Mouse (Mus musculus) forebrain, embryonic 13.5 days (tissue): Measurements from ENCODE around the gene Rcc1l. TPM values are rescaled to one million over a fixed set of nuclear protein-coding genes. Genes with fewer than 3 reads are reported as not detected.

Experiments
- ATAC-seq: fragments of 200-750 bp; cut with Nextera tagmentation; 2 replicates; pipeline ENCODE4 v1.8.0; 2017
- H3K27ac ChIP-seq: fragments of 300-500 bp; sonication (generic); 2 replicates; pipeline ENCODE4 v1.5.1; 2015; ENCODE audit warnings: inconsistent platforms, mild to moderate bottlenecking, moderate library complexity
- H3K27me3 ChIP-seq: fragments of 300-500 bp; sonication (generic); 2 replicates; pipeline ENCODE4 v1.6.1; 2015; ENCODE audit warnings: mild to moderate bottlenecking, inconsistent platforms
- H3K36me3 ChIP-seq: fragments of 300-500 bp; sonication (generic); 2 replicates; pipeline ENCODE4 v1.6.1; 2015; ENCODE audit warnings: mild to moderate bottlenecking, inconsistent platforms; ENCODE audit not compliant: poor library complexity, severe bottlenecking
- H3K4me1 ChIP-seq: fragments of 300-500 bp; sonication (generic); 2 replicates; pipeline ENCODE4 v1.6.1; 2015; ENCODE audit warnings: inconsistent platforms
- H3K4me2 ChIP-seq: fragments of 300-500 bp; sonication (generic); 2 replicates; pipeline ENCODE4 v1.6.1; 2015; ENCODE audit warnings: inconsistent platforms, mild to moderate bottlenecking, moderate library complexity
- H3K4me3 ChIP-seq: fragments of 300-500 bp; sonication (generic); 2 replicates; pipeline ENCODE4 v1.5.1; 2015; ENCODE audit warnings: mild to moderate bottlenecking, inconsistent platforms
- H3K9ac ChIP-seq: fragments of 300-500 bp; sonication (generic); 2 replicates; pipeline ENCODE4 v1.6.1; 2015; ENCODE audit warnings: mild to moderate bottlenecking, inconsistent platforms
- H3K9me3 ChIP-seq: fragments of 300-500 bp; sonication (generic); replicated peaks from 2 replicates; pipeline ENCODE4 v1.6.1; 2016; ENCODE audit warnings: inconsistent platforms
- WGBS: fragments of 180-500 bp; shearing (Covaris S2); methylation state at CpG from one replicate; pipeline ENCODE4 v1.1.7; 2015; 5-methylcytosine and 5-hydroxymethylcytosine counted together
- polyA plus RNA-seq: library from polyadenylated mRNA; unstranded; fragments of >200 nt; fragmentation: Nextera tagmentation; extraction: Ambion mirVana; gene quantifications from 2 replicates; pipeline ENCODE4 v1.2.1, GENCODE M21; 2015

Rcc1l gene
- polyA plus RNA-seq, 1 experiment from 2014 or later = 23.3 TPM

GRCm38 (mm10) chr5:134101883-134102282 is 74.7 kb downstream of the Rcc1l start:
- H3K27ac ChIP-seq = no peak overlapping the region
- no peaks in the 10 kb centered on the region for H3K9me3 ChIP-seq
- WGBS = 45% methylated on average over 5 of the region's 5 CpGs
- peaks cover 23% of the 10 kb centered on the region for H3K36me3 ChIP-seq
- H3K27me3 ChIP-seq = no peaks in the 10 kb centered on the region
- H3K4me2 ChIP-seq = peak overlapping the region; percentile 83
- ATAC-seq = no peak
- peak overlapping the region; percentile 76 for H3K4me3 ChIP-seq
- H3K4me1 ChIP-seq = peaks cover 38% of the 10 kb centered on the region
- H3K9ac ChIP-seq = no peak overlapping the region; the same call in 1 of the 2 replicates

- Histone ChIP-seq H3K9ac (peak overlapping the region; percentile 90), H3K4me3 (peak overlapping the region; percentile 76), H3K9me3 (no peaks in the 10 kb centered on the region), H3K27me3 (no peaks in the 10 kb centered on the region), H3K36me3 (peaks cover 19% of the 10 kb centered on the region), H3K4me2 (peak overlapping the region; percentile 83), H3K27ac (peak overlapping the region; percentile 40; the same call in 1 of the 2 replicates), H3K4me1 (peaks cover 38% of the 10 kb centered on the region)
- 62% methylated on average over 5 of the region's 5 CpGs for WGBS
- no peak for ATAC-seq
Observed at GRCm38 (mm10) chr5:134101322-134101721, 75.3 kb downstream of the Rcc1l start.

- WGBS = 3% methylated on average over 17 of the region's 17 CpGs
Observed at GRCm38 (mm10) chr5:134100232-134100771, 76.3 kb downstream of the Rcc1l start.

GRCm38 (mm10) chr5:134099496-134100211 is 76.9 kb downstream of the Rcc1l start, which contains the start of gene Castor2:
Gene Castor2, plus strand, starts transcription at chr5:134099711.
- Histone ChIP-seq H3K4me2 (peak within 1 kb of the TSS; percentile 83), H3K9ac (peak within 1 kb of the TSS; percentile 90), H3K4me1 (peaks cover 38% of the 10 kb centered on the region), H3K27ac (peak within 1 kb of the TSS; percentile 95), H3K9me3 (no peaks in the 10 kb centered on the region), H3K4me3 (peak within 1 kb of the TSS; percentile 76), H3K36me3 (peaks cover 5% of the 10 kb centered on the region; the same call in 1 of the 2 replicates), H3K27me3 (no peaks in the 10 kb centered on the region)
- under 1% methylated on average over 52 of the region's 58 CpGs for WGBS
- ATAC-seq = peak; percentile 91

More at GRCm38 (mm10) chr5:134100232-134100771, 76.3 kb downstream of the Rcc1l start:
- Histone ChIP-seq H3K9me3 (no peaks in the 10 kb centered on the region), H3K36me3 (peaks cover 8% of the 10 kb centered on the region), H3K27me3 (no peaks in the 10 kb centered on the region), H3K4me1 (peaks cover 38% of the 10 kb centered on the region), H3K4me3 (peak overlapping the region; percentile 76), H3K4me2 (peak overlapping the region; percentile 83), H3K9ac (peak overlapping the region; percentile 90), H3K27ac (no peak overlapping the region; the same call in 1 of the 2 replicates)
- peak; percentile 25 for ATAC-seq

- peak; percentile 60 for ATAC-seq
- WGBS = 1% methylated on average over 17 of the region's 17 CpGs
- Histone ChIP-seq H3K4me3 (peak overlapping the region; percentile 76), H3K4me1 (peaks cover 38% of the 10 kb centered on the region), H3K9ac (peak overlapping the region; percentile 90), H3K27me3 (no peaks in the 10 kb centered on the region), H3K9me3 (no peaks in the 10 kb centered on the region), H3K36me3 (peaks cover 5% of the 10 kb centered on the region; the same call in 1 of the 2 replicates), H3K27ac (0 out of 2 replicates have a peak overlapping the region, but pooled peaks have one; percentile 95), H3K4me2 (peak overlapping the region; percentile 83)
Observed at GRCm38 (mm10) chr5:134098976-134099375, 77.6 kb downstream of the Rcc1l start.

- Histone ChIP-seq H3K9ac (peak overlapping the region; percentile 90), H3K27me3 (no peaks in the 10 kb centered on the region), H3K4me1 (peaks cover 38% of the 10 kb centered on the region), H3K4me3 (peak overlapping the region; percentile 76), H3K36me3 (peaks cover 4% of the 10 kb centered on the region; the same call in 1 of the 2 replicates), H3K9me3 (no peaks in the 10 kb centered on the region), H3K4me2 (peak overlapping the region; percentile 83), H3K27ac (no peak overlapping the region)
- 47% methylated on average over 13 of the region's 13 CpGs for WGBS
- no peak for ATAC-seq
Observed at GRCm38 (mm10) chr5:134098341-134098902, 78.2 kb downstream of the Rcc1l start.

Other genes starting within 250 kb of the Rcc1l start
- gene Castor2, start 77.1 kb downstream of the Rcc1l start, polyA plus RNA-seq = 22.6 and 24.1 TPM in 2 replicates
- 11.0 and 12.8 TPM in 2 replicates for gene Gtf2ird2, start 7.2 kb upstream of the Rcc1l start, polyA plus RNA-seq
- 1.5 and 1.8 TPM in 2 replicates for gene Ncf1, start 52.9 kb upstream of the Rcc1l start, polyA plus RNA-seq
- 181 and 195 TPM in 2 replicates for gene Gtf2i, start 138.0 kb upstream of the Rcc1l start, polyA plus RNA-seq